Mouse (Mus musculus): ENCODE results near the gene Slc25a19. TPM values are rescaled to one million over a fixed set of nuclear protein-coding genes. Genes with fewer than 3 reads are reported as not detected.
A peak's percentile ranks its signal among the peaks of the same experiment; 100 is the strongest.

Gene Slc25a19
- total RNA-seq, 2 experiments from 2014 or later: 169 to 231 TPM

GRCm38 (mm10) chr11:115640978-115641663, 13.0 kb upstream of the Slc25a19 start:
- no peak for DNase-seq

GRCm38 (mm10) chr11:115640311-115640828, 12.3 kb upstream of the Slc25a19 start:
- DNase-seq: no peak

- no peak for DNase-seq
Measured at GRCm38 (mm10) chr11:115639540-115639939, 11.4 kb upstream of the Slc25a19 start.

- DNase-seq: no peak
Measured at GRCm38 (mm10) chr11:115638498-115639409, 10.7 kb upstream of the Slc25a19 start.

- no peak for DNase-seq
Measured at GRCm38 (mm10) chr11:115636960-115637359, 8.9 kb upstream of the Slc25a19 start.

GRCm38 (mm10) chr11:115635484-115635883, 7.4 kb upstream of the Slc25a19 start:
- DNase-seq: no peak

GRCm38 (mm10) chr11:115635041-115635440, 6.9 kb upstream of the Slc25a19 start:
- DNase-seq: no peak

GRCm38 (mm10) chr11:115634109-115634508, 6.0 kb upstream of the Slc25a19 start:
- no peak for DNase-seq

- DNase-seq: no peak
Measured at GRCm38 (mm10) chr11:115632862-115633261, 4.8 kb upstream of the Slc25a19 start.

GRCm38 (mm10) chr11:115632247-115632646, 4.2 kb upstream of the Slc25a19 start:
- no peak for DNase-seq

GRCm38 (mm10) chr11:115631505-115631890, 3.4 kb upstream of the Slc25a19 start:
- DNase-seq: peak; percentile 63

- no peak for DNase-seq
Measured at GRCm38 (mm10) chr11:115630532-115631504, 2.7 kb upstream of the Slc25a19 start.

GRCm38 (mm10) chr11:115629734-115630531, 1.8 kb upstream of the Slc25a19 start:
- no peak for DNase-seq

GRCm38 (mm10) chr11:115628465-115629101, 488 bp upstream of the Slc25a19 start:
- DNase-seq: no peak

GRCm38 (mm10) chr11:115626824-115627616, 1.1 kb downstream of the Slc25a19 start:
- no peak for DNase-seq

- peak; percentile 81 for DNase-seq
Measured at GRCm38 (mm10) chr11:115625877-115626276, 2.2 kb downstream of the Slc25a19 start.

GRCm38 (mm10) chr11:115623487-115624070, 4.5 kb downstream of the Slc25a19 start:
- DNase-seq: peak; percentile 66

- no peak for DNase-seq
Measured at GRCm38 (mm10) chr11:115619949-115620348, 8.1 kb downstream of the Slc25a19 start.

Measured in adrenal gland, postnatal 10 days (tissue).